10 mouse cellular contexts compared by ENCODE assay signal in the genomic region with DNA sequence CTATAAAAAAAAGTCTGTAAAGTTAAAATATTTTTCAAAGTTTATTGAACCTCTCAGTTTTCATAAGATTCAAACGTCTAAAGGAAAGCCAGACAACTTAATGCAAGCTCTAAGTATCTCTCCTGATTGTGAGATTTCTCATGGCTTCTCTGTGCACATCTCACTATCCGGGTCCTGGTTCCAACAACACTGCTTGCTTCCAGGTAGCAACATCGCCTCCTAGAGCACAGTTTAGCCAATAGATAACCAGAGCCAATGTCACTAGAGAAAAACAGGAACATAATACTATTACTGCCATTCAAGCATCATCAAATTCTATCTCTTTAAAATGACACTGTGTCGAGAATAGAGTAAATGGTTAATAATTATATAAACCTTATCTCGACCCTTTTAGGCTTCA.
A peak's percentile ranks its signal among the peaks of the same experiment; 100 is the strongest.
DNase-seq lines count a peak whose midpoint lies in the region; ATAC-seq and TF ChIP-seq lines count a peak whose summit lies in the region.
"Had no signal": no experiment of that assay in that cellular context is flagged by ENCODE, and none has a peak within 500 bp of the region (broad histone marks: within the 10 kb centered on the region; RNA-seq: fewer than 3 reads in every experiment).

No protein-coding gene starts in this region.

- no peak for TF ChIP-seq POLR2A in heart, adult 2 months (IDR thresholded peaks at IDR 0.05; ENCODE audit: insufficient read depth, low read depth, low read length)

- 47% methylated on average over 5 of the region's 5 CpGs for WGBS in heart, adult 2 months

- H3K79me2 ChIP-seq in heart, adult 2 months (replicated peaks; ENCODE audit: control insufficient read depth, insufficient read depth, low read length), result no peaks in the 10 kb centered on the region

- DNase-seq in heart, adult 2 months, result no peak
- no peak for DNase-seq in heart, postnatal 10 days
- peak; percentile 25 for DNase-seq in lung, postnatal 10 days
- no peak for DNase-seq in lung, adult 18-20 months
- DNase-seq in brain, adult 2 months (ENCODE audit: low read depth, low spot score), result peak; percentile 53
- DNase-seq in splenic B cell, adult 2 months (ENCODE audit: low read depth, low spot score), result peak; percentile 8
- DNase-seq: thymus, postnatal 4 days had no signal

- H3K36me3 ChIP-seq in heart, adult 2 months (ENCODE audit: control insufficient read depth, insufficient read depth, low read length), result no peaks in the 10 kb centered on the region
- H3K36me3 ChIP-seq in splenic B cell, adult 2 months (ENCODE audit: control insufficient read depth, insufficient read depth, low read length, poor library complexity, severe bottlenecking), result no peaks in the 10 kb centered on the region
- H3K36me3 ChIP-seq: hindbrain, embryonic 10.5 days had no signal

- intact Hi-C loops in heart, adult 2 months (cut with DNase I), result loop anchor here (2.0 kb wide), 1 partner anchor 336 kb away; no protein-coding TSS in a partner anchor
- intact Hi-C loops in heart, postnatal 10 days (cut with DNase I), result no loop called here

- H3K27ac ChIP-seq in heart, adult 2 months, result no peak overlapping the region
- H3K27ac ChIP-seq: hindbrain, embryonic 10.5 days had no signal

- no peak for TF ChIP-seq EP300 in heart, adult 2 months (IDR thresholded peaks at IDR 0.05; ENCODE audit: insufficient read depth, low read depth, low read length)

- H3K9ac ChIP-seq in heart, adult 2 months (ENCODE audit: low read depth, low read length), result no peak overlapping the region

- no peak for ATAC-seq in activated CD4-positive, CD25-positive, alpha-beta regulatory T cell, adult 4 months

- peak; percentile 46 for TF ChIP-seq CTCF in heart, adult 2 months (IDR thresholded peaks at IDR 0.05)

- no peak overlapping the region for H3K4me3 ChIP-seq in heart, adult 2 months
- H3K4me3 ChIP-seq: erythroblast, embryonic 14.5 days; hindbrain, embryonic 10.5 days had no signal

- no peaks in the 10 kb centered on the region for H3K27me3 ChIP-seq in heart, adult 2 months (ENCODE audit: control insufficient read depth, insufficient read depth, low read length)
- H3K27me3 ChIP-seq in splenic B cell, adult 2 months (ENCODE audit: control insufficient read depth, insufficient read depth, low read length, poor library complexity, severe bottlenecking), result no peaks in the 10 kb centered on the region

- H3K4me1 ChIP-seq in heart, adult 2 months (ENCODE audit: control insufficient read depth, insufficient read depth, low read length), result no peaks in the 10 kb centered on the region
- H3K4me1 ChIP-seq: hindbrain, embryonic 10.5 days had no signal

Comparison
In these comparisons a context has a peak if more than half of its experiments do, and no peak if none do; other contexts are left out.
1. DNase-seq: peak in lung, postnatal 10 days (single experiment), brain, adult 2 months (single experiment) and splenic B cell, adult 2 months (single experiment); none in heart, adult 2 months (0 of 2), heart, postnatal 10 days (0 of 2) and lung, adult 18-20 months (0 of 2).